Mouse (Mus musculus) embryonic facial prominence, embryonic 14.5 days (tissue): Measurements from ENCODE around the gene Pde5a. TPM values are rescaled to one million over a fixed set of nuclear protein-coding genes. Genes with fewer than 3 reads are reported as not detected.
A peak's percentile ranks its signal among the peaks of the same experiment; 100 is the strongest.

Experiments used
- ATAC-seq: fragments of 200-750 bp; cut with Nextera tagmentation; 2 replicates; pipeline ENCODE4 v1.8.0; 2017; ENCODE audit warnings: low read depth, moderate number of reproducible peaks, moderate TSS enrichment
- DNase-seq: peaks from one replicate; pipeline ENCODE4 v3.0.0-alpha.2; 2015; ENCODE audit warnings: low spot score
- H3K27ac ChIP-seq: fragments of 300-500 bp; sonication (generic); replicated peaks from 2 replicates; pipeline ENCODE4 v1.5.1; 2014; ENCODE audit warnings: low read depth, mild to moderate bottlenecking, low read length, moderate library complexity
- H3K27me3 ChIP-seq: fragments of 300-500 bp; sonication (generic); replicated peaks from 2 replicates; pipeline ENCODE4 v1.6.1; 2014; ENCODE audit warnings: low read length; ENCODE audit not compliant: control insufficient read depth, insufficient read depth
- H3K36me3 ChIP-seq: fragments of 300-500 bp; sonication (generic); 2 replicates; pipeline ENCODE4 v1.6.1; 2014; ENCODE audit warnings: low read length, mixed read lengths; ENCODE audit not compliant: control insufficient read depth, insufficient read depth
- H3K4me1 ChIP-seq: fragments of 300-500 bp; sonication (generic); 2 replicates; pipeline ENCODE4 v1.6.1; 2014; ENCODE audit warnings: antibody characterized with exemption, low read length; ENCODE audit not compliant: control insufficient read depth, insufficient read depth
- H3K4me2 ChIP-seq: fragments of 300-500 bp; sonication (generic); 2 replicates; pipeline ENCODE4 v1.6.1; 2014; ENCODE audit warnings: low read depth, mild to moderate bottlenecking, low read length, moderate library complexity, mixed read lengths
- H3K4me3 ChIP-seq: fragments of 300-500 bp; sonication (generic); 2 replicates; pipeline ENCODE4 v1.5.1; 2014; ENCODE audit warnings: low read depth, mild to moderate bottlenecking, low read length
- H3K9ac ChIP-seq: fragments of 300-500 bp; sonication (generic); 2 replicates; pipeline ENCODE4 v1.6.1; 2014; ENCODE audit warnings: low read depth, mild to moderate bottlenecking, low read length, moderate library complexity, mixed read lengths
- H3K9me3 ChIP-seq: fragments of 300-500 bp; sonication (generic); 2 replicates; pipeline ENCODE4 v1.6.1; 2016; ENCODE audit warnings: low read length; ENCODE audit not compliant: control insufficient read depth
- WGBS: fragments of 180-500 bp; shearing (Covaris S2); extraction: QIAGEN DNeasy Blood & Tissue Kit; methylation state at CpG from one replicate; pipeline ENCODE4 v1.1.7; 2014; 5-methylcytosine and 5-hydroxymethylcytosine counted together
- polyA plus RNA-seq: library from polyadenylated mRNA; unstranded; fragments of >200 nt; fragmentation: Nextera tagmentation; extraction: Ambion mirVana; gene quantifications from 2 replicates; pipeline ENCODE4 v1.2.1, GENCODE M21; 2014

The Pde5a gene
- polyA plus RNA-seq, 1 experiment from 2014 or later, result 6.7 TPM

DNA sequence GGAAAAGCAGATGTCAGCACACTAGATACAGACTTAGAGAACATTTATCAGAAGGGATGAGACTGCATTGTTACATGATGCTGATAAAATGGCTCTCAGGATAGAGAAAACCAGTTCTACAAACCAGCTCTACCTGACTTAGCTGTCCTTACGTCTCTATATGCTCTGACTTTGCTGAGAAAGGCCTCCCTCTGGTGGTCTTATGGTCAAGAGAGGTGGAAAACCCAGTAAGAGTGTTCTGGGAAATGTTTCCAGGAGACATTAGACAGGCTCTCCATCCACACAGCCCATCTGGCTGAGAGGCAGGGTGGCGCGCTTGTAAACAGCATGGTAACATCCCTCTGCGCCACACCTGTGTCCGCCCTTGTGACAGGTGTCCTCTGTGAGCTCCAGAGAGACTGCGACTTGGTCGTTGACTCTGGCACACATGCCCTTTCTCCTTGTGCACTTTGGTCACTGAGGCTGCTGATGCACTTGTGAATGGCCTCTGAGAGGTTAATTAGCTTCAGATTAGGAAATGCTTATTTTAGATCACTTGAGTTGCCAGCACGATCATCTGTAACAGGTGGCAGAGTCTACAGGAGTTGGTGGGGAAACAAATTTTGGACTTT is 150.1 kb downstream of the Pde5a start:
- H3K4me1 ChIP-seq, result no peaks in the 10 kb centered on the region
- no peak for ATAC-seq
- H3K4me3 ChIP-seq, result no peak overlapping the region
- no peaks in the 10 kb centered on the region for H3K36me3 ChIP-seq
- H3K27me3 ChIP-seq, result no peaks in the 10 kb centered on the region
- no peaks in the 10 kb centered on the region for H3K9me3 ChIP-seq
- H3K27ac ChIP-seq, result no peak overlapping the region
- DNase-seq, result no peak
- H3K4me2 ChIP-seq, result no peak overlapping the region
- H3K9ac ChIP-seq, result no peak overlapping the region
- WGBS, result 71% methylated on average over 8 of the region's 8 CpGs

DNA sequence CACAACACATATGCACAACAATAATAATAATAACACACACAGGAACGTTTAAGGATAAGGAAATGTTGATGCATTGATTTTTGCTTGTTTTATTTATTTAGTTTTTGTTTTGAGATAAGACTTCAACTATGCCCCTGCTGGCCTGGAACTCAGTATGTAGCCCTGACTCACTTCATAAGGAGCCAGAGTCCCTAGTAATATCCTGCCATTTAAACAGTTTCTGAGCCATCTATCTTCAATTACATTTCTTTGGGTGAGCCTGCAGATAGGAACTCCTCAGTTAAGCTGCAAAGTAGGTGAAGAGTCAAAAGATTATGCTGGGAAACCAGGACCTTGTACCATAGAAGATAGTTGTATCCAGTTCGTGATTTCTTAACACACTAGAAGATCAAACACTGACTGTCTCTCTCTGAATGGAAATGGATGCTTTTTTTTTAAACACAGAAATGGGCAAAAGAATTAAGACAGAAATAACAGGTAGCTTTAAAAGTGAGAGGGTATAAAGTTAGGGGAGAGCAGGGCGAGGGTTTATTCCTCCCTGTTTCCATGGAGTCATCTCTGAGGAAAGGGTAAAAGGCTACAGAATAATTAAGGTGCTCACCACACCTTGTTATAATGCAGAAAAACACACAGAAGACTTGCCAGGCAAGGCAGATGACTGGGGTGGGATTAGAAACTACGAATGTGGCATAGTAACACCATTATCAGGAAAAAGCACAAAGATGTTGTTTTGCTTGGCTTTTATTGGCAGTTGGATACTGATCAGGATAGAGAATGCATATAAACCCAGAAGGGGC is 159.0 kb downstream of the Pde5a start:
- Histone ChIP-seq H3K4me3 (no peak overlapping the region), H3K9ac (no peak overlapping the region), H3K27me3 (no peaks in the 10 kb centered on the region), H3K9me3 (no peaks in the 10 kb centered on the region), H3K27ac (no peak overlapping the region), H3K4me2 (no peak overlapping the region), H3K4me1 (no peaks in the 10 kb centered on the region), H3K36me3 (no peaks in the 10 kb centered on the region)
- DNase-seq, result no peak
- ATAC-seq, result no peak
- 68% methylated on average over 4 of the region's 4 CpGs for WGBS

DNA sequence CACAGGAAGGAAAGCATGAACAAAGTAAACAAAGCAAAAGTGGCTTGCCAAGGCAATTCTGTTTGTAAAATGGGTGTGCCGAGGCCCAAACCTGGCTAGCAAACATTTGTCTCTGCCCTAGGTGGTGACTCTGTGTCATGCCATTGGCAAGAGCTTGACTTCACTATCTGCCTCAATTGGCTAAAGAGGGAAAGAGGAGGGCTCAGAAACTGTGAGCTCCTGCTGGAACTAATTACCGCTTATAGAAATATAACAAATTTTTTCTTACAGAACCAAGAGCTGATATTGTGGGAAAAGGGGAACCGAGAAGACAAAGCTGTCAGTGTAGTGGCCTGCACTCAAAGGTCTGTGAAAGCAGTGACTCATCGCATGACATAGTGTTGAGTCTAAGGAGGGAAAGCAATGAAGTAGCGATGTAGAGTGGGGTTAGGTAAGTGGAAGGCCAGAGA is 159.6 kb downstream of the Pde5a start:
- DNase-seq (peak; percentile 13), ATAC-seq (no peak)
- Histone ChIP-seq H3K4me3 (no peak overlapping the region), H3K27ac (no peak overlapping the region), H3K9me3 (no peaks in the 10 kb centered on the region), H3K4me2 (no peak overlapping the region), H3K36me3 (no peaks in the 10 kb centered on the region), H3K4me1 (no peaks in the 10 kb centered on the region), H3K9ac (no peak overlapping the region), H3K27me3 (no peaks in the 10 kb centered on the region)
- WGBS, result 65% methylated on average over 5 of the region's 5 CpGs

DNA sequence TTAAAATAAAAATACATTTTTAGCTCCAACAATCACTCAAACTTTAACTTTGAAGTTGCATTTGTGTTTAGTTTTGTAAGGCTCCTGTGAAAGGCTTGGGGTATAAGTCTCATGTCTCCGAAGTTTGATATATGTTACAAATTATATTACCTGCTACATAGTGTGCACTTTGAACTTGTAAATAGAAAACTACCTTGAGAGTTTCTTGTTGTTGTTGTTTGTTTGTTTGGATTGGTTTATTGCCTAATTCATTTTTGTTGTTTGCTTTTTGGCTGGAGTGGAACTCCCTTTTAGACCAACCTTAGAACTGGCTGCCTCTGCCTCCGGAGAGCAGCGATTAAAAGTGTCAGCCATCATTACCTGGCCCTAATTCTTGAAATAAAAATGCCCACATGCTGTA is 166.0 kb downstream of the Pde5a start, which contains the start of gene Fabp2:
Gene Fabp2, plus strand, starts transcription at position 301 of the 400 bp plus-strand sequence.
- DNase-seq (no peak), ATAC-seq (no peak)
- Histone ChIP-seq H3K4me1 (no peaks in the 10 kb centered on the region), H3K27me3 (no peaks in the 10 kb centered on the region), H3K4me3 (no peak within 1 kb of the TSS), H3K4me2 (no peak within 1 kb of the TSS), H3K27ac (no peak within 1 kb of the TSS), H3K9ac (no peak within 1 kb of the TSS), H3K9me3 (no peaks in the 10 kb centered on the region), H3K36me3 (no peaks in the 10 kb centered on the region)
- 88% methylated on average over 3 of the region's 3 CpGs for WGBS

DNA sequence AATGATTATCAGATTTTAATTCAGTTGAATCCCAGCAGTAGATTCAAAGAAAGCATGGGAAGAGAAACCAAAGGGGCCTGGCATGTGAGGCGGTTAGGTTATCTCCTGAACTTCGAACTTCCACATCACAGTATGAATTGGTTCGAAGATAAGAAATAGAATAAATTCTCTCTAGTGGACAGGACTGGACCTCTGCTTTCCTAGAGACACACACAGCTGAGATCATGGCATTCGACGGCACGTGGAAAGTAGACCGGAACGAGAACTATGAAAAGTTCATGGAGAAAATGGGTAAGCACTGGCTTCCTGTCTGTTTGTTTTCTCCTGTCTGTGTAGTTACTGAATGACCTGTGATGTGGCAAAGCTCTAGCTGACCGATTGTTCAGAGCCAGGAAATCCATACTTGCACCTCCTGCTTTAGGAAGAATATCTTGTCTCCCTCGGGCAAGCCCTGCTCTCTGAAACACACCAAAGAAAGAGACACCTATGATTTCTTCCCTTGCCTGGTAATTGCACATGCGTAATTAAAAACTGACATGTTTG is 166.5 kb downstream of the Pde5a start:
- H3K4me3 ChIP-seq, result no peak overlapping the region
- WGBS, result 85% methylated on average over 11 of the region's 11 CpGs

DNA sequence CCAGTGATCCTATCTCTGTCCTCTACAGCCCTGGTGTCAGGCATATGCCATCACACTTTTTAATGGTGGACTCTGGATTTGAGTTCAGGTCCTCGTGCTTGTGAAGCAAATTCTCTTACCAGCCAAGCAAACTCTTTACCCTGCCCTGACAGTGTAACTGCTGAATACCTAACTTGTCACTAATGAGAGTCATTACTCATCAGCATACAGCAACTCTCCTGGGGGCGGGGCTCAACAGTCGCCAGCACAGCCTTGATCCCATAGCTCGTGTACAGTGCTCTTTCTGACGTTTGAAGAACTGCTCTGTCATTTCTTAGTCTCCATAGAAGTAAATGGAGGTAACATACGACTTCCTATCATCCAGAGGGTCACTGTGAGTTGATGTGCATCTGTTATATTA is 169.5 kb downstream of the Pde5a start:
- WGBS, result 53% methylated on average over 6 of the region's 6 CpGs
- H3K9ac ChIP-seq, result no peak overlapping the region
- H3K4me2 ChIP-seq, result no peak overlapping the region
- no peaks in the 10 kb centered on the region for H3K4me1 ChIP-seq
- H3K4me3 ChIP-seq, result no peak overlapping the region
- DNase-seq, result no peak
- no peaks in the 10 kb centered on the region for H3K36me3 ChIP-seq
- no peak overlapping the region for H3K27ac ChIP-seq
- H3K27me3 ChIP-seq, result no peaks in the 10 kb centered on the region
- no peaks in the 10 kb centered on the region for H3K9me3 ChIP-seq
- no peak for ATAC-seq

More for the DNA sequence above, 166.5 kb downstream of the Pde5a start:
- Histone ChIP-seq H3K27ac (no peak overlapping the region), H3K4me2 (no peak overlapping the region), H3K4me1 (no peaks in the 10 kb centered on the region), H3K36me3 (no peaks in the 10 kb centered on the region), H3K27me3 (no peaks in the 10 kb centered on the region), H3K9me3 (no peaks in the 10 kb centered on the region), H3K9ac (no peak overlapping the region)
- ATAC-seq (no peak), DNase-seq (no peak)

DNA sequence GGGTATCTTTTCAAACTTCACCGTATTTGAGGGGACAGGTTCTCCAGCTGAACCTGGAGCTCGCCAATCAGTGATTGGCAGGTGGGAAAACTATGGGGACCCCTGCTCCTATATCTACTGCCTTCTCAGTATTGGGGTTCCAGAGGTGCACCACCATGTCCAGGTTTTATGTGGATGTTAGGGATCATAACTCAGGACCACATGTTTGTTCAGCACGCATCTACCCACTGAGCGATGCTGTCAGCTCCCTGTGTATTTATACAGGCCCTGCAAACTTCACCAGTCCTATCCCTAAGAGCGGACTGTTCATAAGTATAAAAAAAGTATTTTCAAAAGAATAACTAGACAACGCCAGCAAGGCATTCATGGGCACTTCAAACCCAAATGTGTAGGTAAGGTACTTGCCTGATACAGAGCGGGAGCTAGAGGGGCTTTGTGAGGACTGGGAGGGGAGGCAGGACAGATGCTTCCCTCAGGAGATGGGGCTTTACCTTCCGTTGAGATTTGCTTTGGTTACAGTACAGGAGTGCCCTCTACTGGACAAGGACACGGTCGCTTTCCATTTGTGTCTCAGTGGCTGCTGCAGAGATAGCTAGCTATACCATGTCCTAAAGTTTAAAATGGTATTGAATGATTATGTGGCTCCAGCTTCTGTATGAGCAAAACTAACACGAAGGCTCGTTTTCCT is 175.1 kb downstream of the Pde5a start:
- H3K27me3 ChIP-seq, result no peaks in the 10 kb centered on the region
- H3K36me3 ChIP-seq, result no peaks in the 10 kb centered on the region
- H3K27ac ChIP-seq, result no peak overlapping the region
- no peak overlapping the region for H3K9ac ChIP-seq
- ATAC-seq (0 out of 2 replicates have a peak, but pooled peaks have one; percentile 70), DNase-seq (peak; percentile 82)
- WGBS, result 39% methylated on average over 12 of the region's 12 CpGs
- H3K4me1 ChIP-seq, result no peaks in the 10 kb centered on the region
- no peak overlapping the region for H3K4me3 ChIP-seq
- H3K4me2 ChIP-seq, result no peak overlapping the region
- no peaks in the 10 kb centered on the region for H3K9me3 ChIP-seq

DNA sequence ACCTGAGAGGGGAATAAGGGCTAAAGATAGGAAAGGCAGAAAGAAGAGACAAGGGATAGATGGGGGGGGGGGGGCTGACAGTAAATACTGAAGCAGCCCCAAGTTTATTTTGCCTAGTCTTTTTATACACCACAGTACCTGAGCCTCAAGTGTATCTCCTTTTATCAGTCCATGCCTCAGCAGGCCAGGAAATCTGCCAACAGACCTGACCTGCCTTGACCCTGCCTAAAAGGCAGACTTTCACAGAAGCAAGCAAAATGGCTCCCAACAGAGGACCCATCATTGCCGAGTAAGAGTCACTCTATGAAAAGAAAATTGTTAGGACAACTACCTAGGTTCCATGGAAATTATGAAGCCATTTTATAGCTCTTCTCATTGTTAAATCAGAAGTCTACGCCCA is 179.1 kb downstream of the Pde5a start:
- H3K36me3 ChIP-seq, result no peaks in the 10 kb centered on the region
- DNase-seq, result no peak
- no peak overlapping the region for H3K27ac ChIP-seq
- ATAC-seq, result no peak
- H3K4me2 ChIP-seq, result no peak overlapping the region
- H3K9me3 ChIP-seq, result no peaks in the 10 kb centered on the region
- H3K4me3 ChIP-seq, result no peak overlapping the region
- H3K27me3 ChIP-seq, result no peaks in the 10 kb centered on the region
- H3K9ac ChIP-seq, result no peak overlapping the region
- WGBS, result 86% methylated on average over 2 of the region's 2 CpGs
- no peaks in the 10 kb centered on the region for H3K4me1 ChIP-seq
